Mouse (Mus musculus) left cerebral cortex, postnatal 10 days (tissue): ENCODE results near the gene Uvrag. TPM values are rescaled to one million over a fixed set of nuclear protein-coding genes. Genes with fewer than 3 reads are reported as not detected.

Experiments used
- DNase-seq, 2 experiments: peaks; one replicate each; pipeline ENCODE4 v3.0.0; 2021 to 2022; ENCODE audit warnings: low spot score in 2 of 2, mixed read lengths in 1 of 2; ENCODE audit errors: extremely low spot score in 1 of 2
- intact Hi-C: fragments of 180-260 bp; cut with DNase I; formaldehyde crosslinking; loops from one replicate; pipeline ENCODE4 v1.15.1; 2025
- total RNA-seq, 2 experiments: library from RNA; stranded (reverse); gene quantifications; 2 replicates each; pipeline ENCODE4 v1.2.3; 2021

Gene Uvrag
- total RNA-seq, 2 experiments from 2014 or later, result 40.4 to 42.9 TPM

- intact Hi-C loops, result no loop called here
- peak in 1 of 2 experiments; percentile 13 for DNase-seq
Observed at GRCm38 (mm10) chr7:99169717-99170403, 28.9 kb upstream of the Uvrag start.

- DNase-seq, result peak in 1 of 2 experiments; percentile 11
- intact Hi-C loops, result no loop called here
Observed at GRCm38 (mm10) chr7:99168756-99169155, 27.8 kb upstream of the Uvrag start.

GRCm38 (mm10) chr7:99167939-99168338 lies 27.0 kb upstream of the Uvrag start:
- peak in 1 of 2 experiments; percentile 10 for DNase-seq
- intact Hi-C loops, result no loop called here

GRCm38 (mm10) chr7:99166159-99166558 lies 25.2 kb upstream of the Uvrag start:
- peak in 1 of 2 experiments; percentile 18 for DNase-seq
- intact Hi-C loops, result no loop called here

- intact Hi-C loops, result no loop called here
- no peak for DNase-seq
Observed at GRCm38 (mm10) chr7:99164873-99165410, 24.0 kb upstream of the Uvrag start.

- intact Hi-C loops, result no loop called here
- DNase-seq, result no peak
Observed at GRCm38 (mm10) chr7:99162462-99162861, 21.5 kb upstream of the Uvrag start.

GRCm38 (mm10) chr7:99161961-99162360 lies 21.0 kb upstream of the Uvrag start:
- intact Hi-C loops, result no loop called here
- no peak for DNase-seq

GRCm38 (mm10) chr7:99161529-99161928 lies 20.6 kb upstream of the Uvrag start:
- intact Hi-C loops, result no loop called here

GRCm38 (mm10) chr7:99160995-99161394 lies 20.1 kb upstream of the Uvrag start:
- DNase-seq, result no peak
- intact Hi-C loops, result no loop called here

More at GRCm38 (mm10) chr7:99161529-99161928, 20.6 kb upstream of the Uvrag start:
- DNase-seq, result no peak

- no peak for DNase-seq
- intact Hi-C loops, result no loop called here
Observed at GRCm38 (mm10) chr7:99159446-99159845, 18.5 kb upstream of the Uvrag start.

GRCm38 (mm10) chr7:99158904-99159303 lies 18.0 kb upstream of the Uvrag start:
- intact Hi-C loops, result no loop called here

GRCm38 (mm10) chr7:99158011-99158410 lies 17.1 kb upstream of the Uvrag start:
- no peak for DNase-seq
- intact Hi-C loops, result no loop called here

More at GRCm38 (mm10) chr7:99158904-99159303, 18.0 kb upstream of the Uvrag start:
- DNase-seq, result no peak

GRCm38 (mm10) chr7:99156737-99157136 lies 15.8 kb upstream of the Uvrag start:
- DNase-seq, result no peak
- intact Hi-C loops, result no loop called here

- no peak for DNase-seq
- intact Hi-C loops, result no loop called here
Observed at GRCm38 (mm10) chr7:99155311-99156289, 14.7 kb upstream of the Uvrag start.

- DNase-seq, result no peak
- intact Hi-C loops, result no loop called here
Observed at GRCm38 (mm10) chr7:99154648-99155151, 13.8 kb upstream of the Uvrag start.

- intact Hi-C loops, result no loop called here
- no peak for DNase-seq
Observed at GRCm38 (mm10) chr7:99153686-99154202, 12.8 kb upstream of the Uvrag start.

- intact Hi-C loops, result no loop called here
- no peak for DNase-seq
Observed at GRCm38 (mm10) chr7:99152756-99153155, 11.8 kb upstream of the Uvrag start.

- DNase-seq, result peak; percentile 90 to 95
- intact Hi-C loops, result no loop called here
Observed at GRCm38 (mm10) chr7:99151342-99151741, 10.4 kb upstream of the Uvrag start.

GRCm38 (mm10) chr7:99149017-99149416 lies 8.1 kb upstream of the Uvrag start:
- DNase-seq, result no peak
- intact Hi-C loops, result no loop called here
